ENCODE assay signal across 27 mouse cellular contexts in the genomic region with DNA sequence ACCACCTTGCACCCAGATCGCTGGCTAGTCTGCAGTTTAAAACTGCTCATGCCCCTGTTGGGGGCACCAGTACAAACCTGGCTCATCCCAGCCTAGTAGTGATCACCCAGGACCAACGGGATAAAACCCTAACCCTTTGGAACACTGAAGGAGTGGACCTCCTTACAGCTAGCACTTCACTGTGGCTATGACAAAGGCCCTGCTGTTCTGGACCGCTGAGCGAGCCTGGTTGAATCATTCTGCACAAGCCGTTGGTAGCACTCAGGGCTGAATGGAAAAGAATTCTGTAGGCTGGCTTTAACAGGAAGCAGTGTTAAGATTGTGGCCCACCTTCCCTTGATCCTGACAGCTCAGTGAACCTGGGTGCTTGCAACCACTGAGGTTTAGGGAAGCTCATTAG.
DNase-seq lines count a peak whose midpoint lies in the region; ATAC-seq and TF ChIP-seq lines count a peak whose summit lies in the region.
"Had no signal": no experiment of that assay in that cellular context is flagged by ENCODE, and none has a peak within 500 bp of the region (broad histone marks: within the 10 kb centered on the region; RNA-seq: fewer than 3 reads in every experiment).

No protein-coding gene starts in this region.

- H3K4me1 ChIP-seq in midbrain, embryonic 13.5 days (replicated peaks), result no peaks in the 10 kb centered on the region
- no peaks in the 10 kb centered on the region for H3K4me1 ChIP-seq in midbrain, embryonic 14.5 days (ENCODE audit: control insufficient read depth, insufficient read depth, low read length)
- H3K4me1 ChIP-seq: limb, embryonic 15.5 days; stomach, embryonic 15.5 days had no signal

- H3K9me3 ChIP-seq in midbrain, embryonic 13.5 days, result no peaks in the 10 kb centered on the region
- H3K9me3 ChIP-seq in midbrain, embryonic 14.5 days (ENCODE audit: control insufficient read depth, low read length), result no peaks in the 10 kb centered on the region
- H3K9me3 ChIP-seq: heart, embryonic 15.5 days; limb, embryonic 15.5 days; stomach, embryonic 15.5 days had no signal

- intact Hi-C loops in left cerebral cortex, adult 2 months (cut with DNase I), result no loop called here

- H3K27ac ChIP-seq in left cerebral cortex, adult 2 months, result peak overlapping the region; percentile 64
- H3K27ac ChIP-seq in midbrain, embryonic 13.5 days, result no peak overlapping the region
- H3K27ac ChIP-seq in midbrain, embryonic 14.5 days (replicated peaks; ENCODE audit: low read depth, low read length), result no peak overlapping the region
- H3K27ac ChIP-seq: heart, embryonic 15.5 days; limb, embryonic 15.5 days; liver, embryonic 14.5 days; stomach, embryonic 15.5 days had no signal

- TF ChIP-seq CTCF in left cerebral cortex, adult 2 months (IDR thresholded peaks at IDR 0.05), result no peak

- no peak overlapping the region for H3K4me3 ChIP-seq in left cerebral cortex, adult 2 months
- no peak overlapping the region for H3K4me3 ChIP-seq in midbrain, embryonic 13.5 days (replicated peaks)
- H3K4me3 ChIP-seq in midbrain, embryonic 14.5 days (replicated peaks; ENCODE audit: low read depth, low read length), result no peak overlapping the region
- H3K4me3 ChIP-seq: heart, embryonic 15.5 days; limb, embryonic 15.5 days; stomach, embryonic 15.5 days had no signal

- no peak overlapping the region for H3K9ac ChIP-seq in midbrain, embryonic 13.5 days (replicated peaks)
- H3K9ac ChIP-seq in midbrain, embryonic 14.5 days (replicated peaks; ENCODE audit: low read length), result no peak overlapping the region
- H3K9ac ChIP-seq: heart, embryonic 15.5 days; limb, embryonic 15.5 days; liver, embryonic 14.5 days; stomach, embryonic 15.5 days had no signal

- peak; percentile 81 for ATAC-seq in frontal cortex, adult (ENCODE audit: low TSS enrichment)
- 0 out of 2 replicates have a peak, but pooled peaks have one; percentile 27 for ATAC-seq in midbrain, embryonic 13.5 days
- ATAC-seq in midbrain, embryonic 14.5 days (ENCODE audit: low FRiP score, low TSS enrichment), result no peak; the same call in 1 of the 2 replicates
- ATAC-seq: CD4-positive, CD25-positive, alpha-beta regulatory T cell, adult 4 months; forebrain, embryonic 14.5 days; hindbrain, embryonic 16.5 days; intestine, embryonic 16.5 days had no signal

- DNase-seq in frontal cortex, postnatal 36 days (ENCODE audit: low spot score in 2 of 2), result no peak
- no peak for DNase-seq in left cerebral cortex, adult 2 months (ENCODE audit: extremely low spot score in 1 of 2, low spot score in 2 of 2)
- no peak for DNase-seq in left cerebral cortex, adult 9 months (ENCODE audit: low spot score in 2 of 2)
- no peak for DNase-seq in midbrain, embryonic 14.5 days
- peak; percentile 42 for DNase-seq in brain, adult 2 months (ENCODE audit: low read depth, low spot score)
- DNase-seq in cerebellum, adult 8-10 months, result no peak
- DNase-seq: adrenal gland, postnatal 36 days; cerebellum, adult 18-20 months; cerebellum, postnatal 25 days; embryo, embryonic 11 days; gastrocnemius, postnatal 36 days; heart, postnatal 36 days; kidney, adult 9 months; kidney, postnatal 36 days; left cerebral cortex, postnatal 4 days; lung, postnatal 10 days; thymus, postnatal 36 days had no signal

- no peak overlapping the region for H3K4me2 ChIP-seq in midbrain, embryonic 13.5 days (replicated peaks)
- no peak overlapping the region for H3K4me2 ChIP-seq in midbrain, embryonic 14.5 days (ENCODE audit: low read length)
- H3K4me2 ChIP-seq: heart, embryonic 15.5 days; limb, embryonic 15.5 days; stomach, embryonic 15.5 days had no signal

- no peaks in the 10 kb centered on the region for H3K36me3 ChIP-seq in midbrain, embryonic 13.5 days
- H3K36me3 ChIP-seq in midbrain, embryonic 14.5 days (ENCODE audit: control insufficient read depth, insufficient read depth, low read length), result no peaks in the 10 kb centered on the region
- H3K36me3 ChIP-seq: heart, embryonic 15.5 days; limb, embryonic 15.5 days; stomach, embryonic 15.5 days had no signal

- 34% methylated on average over 5 of the region's 5 CpGs for WGBS in midbrain, embryonic 13.5 days
- 37% methylated on average over 5 of the region's 5 CpGs for WGBS in midbrain, embryonic 14.5 days

- H3K27me3 ChIP-seq in midbrain, embryonic 13.5 days, result no peaks in the 10 kb centered on the region
- H3K27me3 ChIP-seq in midbrain, embryonic 14.5 days (ENCODE audit: control insufficient read depth, insufficient read depth, low read length), result no peaks in the 10 kb centered on the region
- H3K27me3 ChIP-seq: heart, embryonic 15.5 days; limb, embryonic 15.5 days; stomach, embryonic 15.5 days had no signal
